Mouse (Mus musculus) lung, postnatal 36 days (tissue): ENCODE measurements around the gene Sez6l.
A peak's percentile ranks its signal among the peaks of the same experiment; 100 is the strongest.

Source experiments
- DNase-seq: peaks from one replicate; pipeline ENCODE4 v3.0.0; 2022; ENCODE audit warnings: mixed read lengths

Sez6l gene

GRCm38 (mm10) chr5:112488101-112488776 lies 88.7 kb downstream of the Sez6l start:
- DNase-seq: no peak

- no peak for DNase-seq
Observed at GRCm38 (mm10) chr5:112487504-112487903, 89.5 kb downstream of the Sez6l start.

GRCm38 (mm10) chr5:112486415-112486814 lies 90.6 kb downstream of the Sez6l start:
- peak; percentile 34 for DNase-seq

- no peak for DNase-seq
Observed at GRCm38 (mm10) chr5:112484924-112485715, 91.9 kb downstream of the Sez6l start.

- no peak for DNase-seq
Observed at GRCm38 (mm10) chr5:112483030-112483429, 94.0 kb downstream of the Sez6l start.

- no peak for DNase-seq
Observed at GRCm38 (mm10) chr5:112482551-112482950, 94.4 kb downstream of the Sez6l start.

GRCm38 (mm10) chr5:112481946-112482410 lies 95.0 kb downstream of the Sez6l start:
- DNase-seq: no peak

GRCm38 (mm10) chr5:112473453-112473852 lies 103.5 kb downstream of the Sez6l start:
- DNase-seq: peak; percentile 83

- peak; percentile 66 for DNase-seq
Observed at GRCm38 (mm10) chr5:112470144-112470543, 106.8 kb downstream of the Sez6l start.

GRCm38 (mm10) chr5:112468986-112469581 lies 107.9 kb downstream of the Sez6l start:
- no peak for DNase-seq

GRCm38 (mm10) chr5:112466331-112466730 lies 110.7 kb downstream of the Sez6l start:
- DNase-seq: no peak

- DNase-seq: no peak
Observed at GRCm38 (mm10) chr5:112459903-112460302, 117.1 kb downstream of the Sez6l start.

- no peak for DNase-seq
Observed at GRCm38 (mm10) chr5:112454966-112455555, 121.9 kb downstream of the Sez6l start.

- DNase-seq: peak; percentile 62
Observed at GRCm38 (mm10) chr5:112453088-112453487, 123.9 kb downstream of the Sez6l start.

GRCm38 (mm10) chr5:112448747-112449440 lies 128.1 kb downstream of the Sez6l start, which contains the start of gene Gm6588:
Gene Gm6588 (plus strand): TSS chr5:112449426.
- DNase-seq: no peak

- no peak for DNase-seq
Observed at GRCm38 (mm10) chr5:112438535-112438934, 138.4 kb downstream of the Sez6l start.

- DNase-seq: peak; percentile 82
Observed at GRCm38 (mm10) chr5:112433004-112433403, 144.0 kb downstream of the Sez6l start.

- no peak for DNase-seq
Observed at GRCm38 (mm10) chr5:112432033-112432432, 145.0 kb downstream of the Sez6l start.

- DNase-seq: no peak
Observed at GRCm38 (mm10) chr5:112431120-112431775, 145.7 kb downstream of the Sez6l start.

GRCm38 (mm10) chr5:112428944-112429343 lies 148.0 kb downstream of the Sez6l start:
- peak; percentile 65 for DNase-seq

- DNase-seq: peak; percentile 62
Observed at GRCm38 (mm10) chr5:112427283-112427682, 149.7 kb downstream of the Sez6l start.

GRCm38 (mm10) chr5:112426635-112427034 lies 150.3 kb downstream of the Sez6l start:
- no peak for DNase-seq
